Mouse (Mus musculus) forebrain, embryonic 16.5 days (tissue): Measurements from ENCODE around the gene Susd1. TPM values are rescaled to one million over a fixed set of nuclear protein-coding genes. Genes with fewer than 3 reads are reported as not detected.

Source experiments
- ATAC-seq: fragments of 200-750 bp; cut with Nextera tagmentation; 2 replicates; pipeline ENCODE4 v1.8.0; 2017; ENCODE audit warnings: mild to moderate bottlenecking, moderate library complexity
- H3K27ac ChIP-seq: fragments of 300-500 bp; sonication (generic); 2 replicates; pipeline ENCODE4 v1.5.1; 2014; ENCODE audit warnings: low read length, control low read depth
- H3K27me3 ChIP-seq: fragments of 300-500 bp; sonication (generic); replicated peaks from 2 replicates; pipeline ENCODE4 v1.6.1; 2014; ENCODE audit warnings: low read length; ENCODE audit not compliant: control insufficient read depth, insufficient read depth
- H3K36me3 ChIP-seq: fragments of 300-500 bp; sonication (generic); 2 replicates; pipeline ENCODE4 v1.6.1; 2014; ENCODE audit not compliant: control insufficient read depth, insufficient read depth
- H3K4me1 ChIP-seq: fragments of 300-500 bp; sonication (generic); replicated peaks from 2 replicates; pipeline ENCODE4 v1.6.1; 2014; ENCODE audit warnings: low read length; ENCODE audit not compliant: control insufficient read depth, insufficient read depth
- H3K4me2 ChIP-seq: fragments of 300-500 bp; sonication (generic); 2 replicates; pipeline ENCODE4 v1.6.1; 2014; ENCODE audit warnings: mild to moderate bottlenecking, low read length, control low read depth
- H3K4me3 ChIP-seq: fragments of 300-500 bp; sonication (generic); replicated peaks from 2 replicates; pipeline ENCODE4 v1.5.1; 2014; ENCODE audit warnings: mild to moderate bottlenecking, low read length, control low read depth
- H3K9ac ChIP-seq: fragments of 300-500 bp; sonication (generic); replicated peaks from 2 replicates; pipeline ENCODE4 v1.6.1; 2014; ENCODE audit warnings: low read depth, low read length, control low read depth
- H3K9me3 ChIP-seq: fragments of 300-500 bp; sonication (generic); 2 replicates; pipeline ENCODE4 v1.6.1; 2016; ENCODE audit warnings: low read length; ENCODE audit not compliant: control insufficient read depth
- WGBS: fragments of 180-500 bp; shearing (Covaris S2); extraction: QIAGEN DNeasy Blood & Tissue Kit; methylation state at CpG from one replicate; pipeline ENCODE4 v1.1.7; 2014; 5-methylcytosine and 5-hydroxymethylcytosine counted together
- polyA plus RNA-seq: library from polyadenylated mRNA; unstranded; fragments of >200 nt; fragmentation: Nextera tagmentation; extraction: Ambion mirVana; gene quantifications from 2 replicates; pipeline ENCODE4 v1.2.1, GENCODE M21; 2015

Gene Susd1
- polyA plus RNA-seq = 0.84 and 1.8 TPM in 2 replicates

DNA sequence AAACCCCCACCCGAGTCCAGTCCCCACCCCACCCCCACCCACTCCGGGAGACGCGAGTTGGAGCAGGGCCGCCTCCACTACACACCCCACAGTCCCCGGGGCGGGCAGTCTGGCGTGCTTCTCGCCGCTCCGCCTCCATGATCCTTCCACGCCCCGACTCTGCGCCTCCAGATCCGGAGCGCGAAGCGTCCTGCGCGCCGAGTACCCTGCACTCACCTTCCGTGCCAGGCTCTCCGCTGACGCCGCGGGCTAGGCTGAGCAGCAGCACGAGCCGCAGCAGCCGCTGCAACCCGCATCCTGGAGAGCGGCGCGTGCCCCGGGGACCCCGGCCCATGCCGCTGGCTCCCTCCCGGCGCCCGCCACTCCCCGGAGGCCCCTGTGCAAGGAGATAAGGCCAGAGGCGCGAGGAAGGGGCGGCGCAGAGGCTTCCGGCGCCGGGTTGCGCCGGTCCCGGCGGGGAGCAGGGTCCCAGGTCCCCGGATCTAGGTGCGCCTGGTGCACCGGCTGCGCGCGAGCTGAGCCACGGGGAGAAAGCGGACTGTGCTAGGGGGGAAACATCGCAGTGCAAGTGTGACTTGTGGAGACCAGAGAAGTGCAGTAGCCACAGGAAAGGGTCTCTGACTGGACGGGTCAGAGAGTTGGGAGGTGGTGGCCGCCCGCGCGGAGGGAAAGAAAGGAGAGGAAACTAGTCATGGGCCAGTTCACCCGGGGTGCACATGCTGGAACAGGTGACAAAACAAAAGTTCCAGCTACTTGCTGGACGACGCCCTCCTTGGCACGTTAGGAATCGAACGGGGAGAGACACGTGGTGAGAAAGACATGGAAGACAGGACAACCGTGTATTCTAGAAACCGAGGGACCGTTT, at the start of gene Susd1:
TSS of gene Susd1 (minus strand) at position 644 of the 865 bp plus-strand sequence.
- Histone ChIP-seq H3K36me3 (no peaks in the 10 kb centered on the region), H3K27me3 (peaks cover 23% of the 10 kb centered on the region), H3K4me2 (peak within 1 kb of the TSS; percentile 99), H3K9me3 (no peaks in the 10 kb centered on the region), H3K9ac (peak within 1 kb of the TSS; percentile 76), H3K4me1 (peaks cover 6% of the 10 kb centered on the region), H3K4me3 (peak within 1 kb of the TSS; percentile 67), H3K27ac (no peak within 1 kb of the TSS)
- WGBS = under 1% methylated on average over 75 of the region's 75 CpGs
- ATAC-seq = peak; percentile 92

DNA sequence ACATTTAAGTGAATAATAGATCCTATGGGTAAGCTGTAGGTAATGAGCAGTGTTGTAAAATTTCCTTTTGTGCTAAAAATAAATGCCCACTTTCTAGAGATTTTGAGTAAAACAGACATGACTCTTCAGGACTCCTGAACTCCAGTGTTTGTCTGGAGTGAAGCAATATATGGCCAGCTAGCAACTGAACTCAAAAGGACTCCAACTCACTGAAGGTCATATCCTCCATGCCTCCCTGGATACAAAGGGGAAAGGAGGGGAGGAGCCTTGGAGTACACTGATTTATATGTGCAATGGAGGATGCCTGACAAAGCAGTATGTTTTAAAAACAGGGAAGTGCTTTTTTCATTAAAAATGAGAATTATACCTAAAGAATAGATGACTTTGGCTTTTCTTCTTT, 32.9 kb upstream of the Susd1 start:
- no peak for ATAC-seq
- H3K4me3 ChIP-seq = no peak overlapping the region
- no peak overlapping the region for H3K27ac ChIP-seq
- H3K9me3 ChIP-seq = no peaks in the 10 kb centered on the region
- H3K27me3 ChIP-seq = no peaks in the 10 kb centered on the region
- H3K4me2 ChIP-seq = no peak overlapping the region
- no peaks in the 10 kb centered on the region for H3K4me1 ChIP-seq
- H3K36me3 ChIP-seq = no peaks in the 10 kb centered on the region
- no peak overlapping the region for H3K9ac ChIP-seq

DNA sequence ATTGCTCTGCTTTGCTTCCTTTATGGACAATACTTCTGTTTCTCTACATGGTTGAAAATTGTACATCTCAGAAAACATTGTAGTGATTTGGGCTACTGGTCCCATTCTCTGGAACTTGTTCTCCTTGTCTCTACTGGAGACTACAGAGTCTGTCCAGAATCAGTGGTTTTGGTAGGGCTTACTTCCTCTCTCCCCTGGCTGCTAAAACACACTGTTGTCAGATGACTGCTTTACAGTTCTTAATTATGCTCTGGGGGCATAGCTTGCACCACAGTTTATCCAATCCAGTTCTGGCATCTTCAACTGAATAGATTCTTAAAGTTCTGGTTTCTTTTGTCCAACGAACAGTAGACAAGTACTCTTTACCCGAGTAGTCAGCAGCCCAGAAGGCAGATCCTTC, 27.0 kb upstream of the Susd1 start:
- Histone ChIP-seq H3K4me2 (no peak overlapping the region), H3K27ac (no peak overlapping the region), H3K27me3 (no peaks in the 10 kb centered on the region), H3K4me1 (no peaks in the 10 kb centered on the region), H3K36me3 (no peaks in the 10 kb centered on the region), H3K4me3 (no peak overlapping the region), H3K9ac (no peak overlapping the region), H3K9me3 (no peaks in the 10 kb centered on the region)
- 51% methylated on average over 2 of the region's 2 CpGs for whole genome bisulfite sequencing
- ATAC-seq = no peak

DNA sequence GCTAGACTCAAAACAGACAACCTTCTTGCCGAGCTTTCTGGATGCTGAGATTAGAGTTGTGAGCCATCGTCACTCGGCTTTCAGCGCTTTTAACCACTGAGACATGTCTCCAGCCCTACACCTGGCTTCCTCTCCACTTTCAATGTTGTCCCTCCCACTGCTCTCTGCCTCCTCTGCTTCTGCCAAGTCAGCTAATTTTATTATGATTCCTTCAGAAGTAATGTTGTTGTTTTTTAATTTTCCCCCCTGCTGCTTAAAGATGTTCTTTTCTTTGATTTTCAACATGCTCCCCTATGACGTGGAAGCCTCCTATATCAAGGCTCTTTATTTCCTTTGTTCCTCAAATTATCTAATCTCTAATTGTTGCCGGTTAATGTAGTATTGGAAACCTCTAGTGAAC, 26.2 kb upstream of the Susd1 start:
- 0 out of 2 replicates have a peak, but pooled peaks cover under 1% of the 10 kb centered on the region for H3K4me1 ChIP-seq
- no peaks in the 10 kb centered on the region for H3K36me3 ChIP-seq
- H3K27me3 ChIP-seq = no peaks in the 10 kb centered on the region
- H3K4me3 ChIP-seq = no peak overlapping the region
- 78% methylated on average over 6 of the region's 6 CpGs for WGBS
- no peak overlapping the region for H3K9ac ChIP-seq
- no peak overlapping the region for H3K27ac ChIP-seq
- no peak overlapping the region for H3K4me2 ChIP-seq
- ATAC-seq = no peak
- no peaks in the 10 kb centered on the region for H3K9me3 ChIP-seq

DNA sequence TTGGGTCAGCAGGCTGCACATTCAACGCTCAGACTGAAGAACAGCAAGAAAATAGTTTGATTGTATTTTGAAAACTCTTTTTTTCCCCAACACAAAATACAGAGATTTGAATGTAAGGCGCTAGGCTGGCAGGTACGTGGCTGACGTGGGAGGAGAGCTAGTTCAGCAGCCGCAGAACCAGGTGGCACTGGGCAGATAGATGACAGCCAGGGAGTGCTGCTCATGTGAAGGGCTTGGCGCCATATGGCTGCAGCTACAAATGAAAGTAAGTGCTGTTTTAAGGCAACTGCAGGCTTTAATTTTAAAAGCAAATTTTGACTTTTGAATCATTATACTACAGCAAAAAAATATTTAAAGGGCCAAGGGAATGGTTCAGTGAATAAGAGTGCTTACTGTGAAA, 24.1 kb upstream of the Susd1 start:
- Histone ChIP-seq H3K4me3 (no peak overlapping the region), H3K27ac (no peak overlapping the region), H3K9ac (no peak overlapping the region), H3K36me3 (no peaks in the 10 kb centered on the region), H3K4me1 (peaks cover 9% of the 10 kb centered on the region; the same call in 1 of the 2 replicates), H3K4me2 (no peak overlapping the region), H3K27me3 (no peaks in the 10 kb centered on the region), H3K9me3 (no peaks in the 10 kb centered on the region)
- 0 out of 2 replicates have a peak, but pooled peaks have one; percentile 62 for ATAC-seq
- WGBS = 62% methylated on average over 6 of the region's 6 CpGs

DNA sequence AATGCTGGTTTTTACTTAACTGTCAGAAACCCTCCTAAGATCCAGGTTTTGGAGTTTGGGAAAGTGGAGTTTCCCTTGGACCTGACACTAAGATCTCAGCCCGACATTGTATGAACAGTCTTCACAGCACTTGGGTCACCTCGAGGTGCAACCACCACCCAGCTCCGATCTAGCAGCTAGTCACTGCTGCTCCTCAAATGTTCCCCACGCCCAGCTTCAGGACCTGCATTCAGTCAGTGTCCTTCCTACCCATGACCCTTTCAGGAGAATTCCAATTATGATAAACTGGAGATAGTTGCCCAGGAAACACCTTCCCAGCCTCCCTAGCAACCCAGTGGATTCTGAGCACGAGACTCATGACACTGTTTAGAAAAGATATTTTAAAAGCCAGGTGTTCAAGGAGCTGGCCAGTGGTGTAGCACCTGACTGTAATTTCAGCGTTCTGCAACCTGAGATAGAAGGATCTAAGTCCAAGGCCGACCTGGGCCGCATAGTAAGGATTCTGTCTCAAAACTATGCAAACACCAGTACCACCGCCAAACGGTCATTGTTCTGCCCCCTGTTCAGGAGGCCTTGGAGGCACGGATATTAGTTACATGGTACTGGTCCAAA, 22.8 kb upstream of the Susd1 start:
- H3K4me3 ChIP-seq = no peak overlapping the region
- no peaks in the 10 kb centered on the region for H3K27me3 ChIP-seq
- peaks cover 9% of the 10 kb centered on the region; the same call in 1 of the 2 replicates for H3K4me1 ChIP-seq
- no peak for ATAC-seq
- H3K4me2 ChIP-seq = no peak overlapping the region
- H3K27ac ChIP-seq = no peak overlapping the region
- no peaks in the 10 kb centered on the region for H3K9me3 ChIP-seq
- no peak overlapping the region for H3K9ac ChIP-seq
- H3K36me3 ChIP-seq = no peaks in the 10 kb centered on the region
- WGBS = 85% methylated on average over 11 of the region's 11 CpGs

DNA sequence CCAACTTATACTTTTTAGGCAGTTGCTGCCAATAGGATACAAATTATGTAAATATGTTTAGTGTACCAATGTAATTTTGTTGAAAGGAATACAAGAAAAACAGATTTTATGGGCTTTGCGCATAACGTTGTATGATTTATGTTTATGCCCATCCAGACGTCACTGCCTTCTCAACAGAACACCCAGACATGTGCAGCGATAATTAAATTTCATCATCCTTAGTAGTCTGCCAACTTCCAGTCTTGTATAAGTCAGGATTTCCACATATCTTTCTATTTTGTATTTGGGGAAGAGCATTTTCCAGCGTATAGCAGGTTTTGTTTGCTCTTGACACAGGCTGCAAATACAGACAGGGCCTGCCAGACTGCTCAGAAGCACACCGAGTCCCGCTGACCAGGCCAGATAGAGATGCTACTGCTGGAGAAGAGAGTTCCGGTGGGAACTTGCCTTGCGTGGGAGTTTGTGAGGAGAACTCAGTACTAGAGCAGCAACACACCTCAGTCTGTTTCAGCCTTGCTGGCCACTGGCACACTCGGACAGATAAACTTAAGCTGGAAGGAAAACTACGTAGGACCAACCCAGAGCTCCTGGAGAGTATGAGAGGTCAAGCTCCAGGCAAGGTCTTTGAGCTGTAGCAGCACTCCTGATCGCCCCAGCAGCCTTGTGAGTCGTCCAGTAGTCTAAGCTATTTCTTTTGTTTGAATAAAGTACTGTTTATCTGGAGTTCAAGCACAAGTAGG, 21.0 kb upstream of the Susd1 start:
- Histone ChIP-seq H3K36me3 (no peaks in the 10 kb centered on the region), H3K4me3 (no peak overlapping the region), H3K4me2 (no peak overlapping the region), H3K27ac (no peak overlapping the region), H3K4me1 (peaks cover 9% of the 10 kb centered on the region; the same call in 1 of the 2 replicates), H3K9me3 (no peaks in the 10 kb centered on the region; the same call in 1 of the 2 replicates), H3K27me3 (no peaks in the 10 kb centered on the region), H3K9ac (no peak overlapping the region)
- 74% methylated on average over 13 of the region's 13 CpGs for WGBS
- ATAC-seq = peak; percentile 87

DNA sequence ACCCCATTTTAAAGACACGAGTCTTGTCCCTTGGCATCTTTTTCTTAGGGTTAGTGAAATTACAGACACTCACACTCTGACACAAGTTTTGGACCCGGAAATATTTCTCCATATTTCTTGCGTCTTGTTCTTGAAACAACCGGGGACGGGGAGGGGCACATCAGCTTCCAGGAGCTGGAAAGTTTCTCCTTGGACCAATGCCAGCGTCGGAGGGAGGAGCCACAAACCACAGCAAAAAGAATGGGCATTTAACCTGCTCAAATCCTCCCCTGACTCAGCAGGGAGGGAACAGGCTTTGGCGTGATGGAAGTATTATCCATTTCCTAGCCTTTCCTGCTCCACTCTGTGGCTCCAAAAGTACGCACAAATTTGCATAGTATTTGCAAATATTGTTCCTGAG, 19.5 kb upstream of the Susd1 start:
- H3K36me3 ChIP-seq = no peaks in the 10 kb centered on the region
- H3K4me1 ChIP-seq = peaks cover 9% of the 10 kb centered on the region; the same call in 1 of the 2 replicates
- H3K9me3 ChIP-seq = no peaks in the 10 kb centered on the region; the same call in 1 of the 2 replicates
- H3K4me2 ChIP-seq = no peak overlapping the region
- no peaks in the 10 kb centered on the region for H3K27me3 ChIP-seq
- 0 out of 2 replicates have a peak, but pooled peaks have one; percentile 41 for ATAC-seq
- no peak overlapping the region for H3K4me3 ChIP-seq
- no peak overlapping the region for H3K9ac ChIP-seq
- 34% methylated on average over 9 of the region's 9 CpGs for whole genome bisulfite sequencing
- no peak overlapping the region for H3K27ac ChIP-seq

DNA sequence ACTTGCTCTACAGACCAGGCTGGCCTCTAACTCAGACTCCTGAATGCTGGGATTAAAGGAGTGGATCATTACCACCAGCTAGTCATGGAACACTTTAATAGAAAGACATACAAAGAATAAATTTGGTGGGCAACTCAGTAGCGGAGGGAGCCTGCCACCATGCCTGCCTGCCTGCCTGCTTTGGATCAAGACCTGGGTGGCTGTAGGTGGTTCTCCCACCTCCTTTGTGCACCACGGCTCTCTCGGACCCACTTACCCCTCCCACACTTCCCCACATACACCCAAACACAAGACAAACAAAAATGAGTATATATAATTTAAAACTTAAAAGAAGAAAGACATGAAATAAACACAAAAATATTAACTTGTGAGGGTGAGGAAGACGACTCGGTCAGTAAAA, 18.7 kb upstream of the Susd1 start:
- Histone ChIP-seq H3K27me3 (no peaks in the 10 kb centered on the region), H3K4me3 (no peak overlapping the region), H3K9ac (no peak overlapping the region), H3K4me1 (peaks cover 9% of the 10 kb centered on the region; the same call in 1 of the 2 replicates), H3K9me3 (no peaks in the 10 kb centered on the region; the same call in 1 of the 2 replicates), H3K4me2 (no peak overlapping the region), H3K36me3 (no peaks in the 10 kb centered on the region), H3K27ac (no peak overlapping the region)
- 90% methylated on average over 5 of the region's 5 CpGs for WGBS
- no peak for ATAC-seq
